Mouse (Mus musculus): ENCODE results near the gene Arrb1.
"Not testable (repeated sequence)": the region's sequence is repeated elsewhere in the genome, so short reads cannot be mapped to it uniquely, and the experiment has no call there.

Gene Arrb1

GRCm38 (mm10) chr7:99534901-99535735 is at the start of gene Arrb1:
Gene Arrb1 (plus strand): TSS chr7:99535466.
- DNase-seq (ENCODE audit: inconsistent age in 2 of 2, low spot score in 1 of 2), result peak; percentile 87 to 94

- peak in 1 of 2 experiments; percentile 40 for DNase-seq (ENCODE audit: inconsistent age in 2 of 2, low spot score in 1 of 2)
These were observed 45.6 kb upstream of the Arrb1 start for GRCm38 (mm10) chr7:99489708-99490107.

GRCm38 (mm10) chr7:99499128-99499527 is 36.1 kb upstream of the Arrb1 start:
- no peak for DNase-seq (ENCODE audit: inconsistent age in 2 of 2, low spot score in 1 of 2)

GRCm38 (mm10) chr7:99500201-99500600 is 35.1 kb upstream of the Arrb1 start:
- peak; percentile 79 to 91 for DNase-seq (ENCODE audit: inconsistent age in 2 of 2, low spot score in 1 of 2)

GRCm38 (mm10) chr7:99500655-99501054 is 34.6 kb upstream of the Arrb1 start:
- DNase-seq (ENCODE audit: inconsistent age in 2 of 2, low spot score in 1 of 2), result no peak

GRCm38 (mm10) chr7:99501148-99501547 is 34.1 kb upstream of the Arrb1 start:
- DNase-seq (ENCODE audit: inconsistent age in 2 of 2, low spot score in 1 of 2), result no peak

- DNase-seq (ENCODE audit: inconsistent age in 2 of 2, low spot score in 1 of 2), result no peak
These were observed 30.7 kb upstream of the Arrb1 start for GRCm38 (mm10) chr7:99504556-99504955.

GRCm38 (mm10) chr7:99508187-99508586 is 27.1 kb upstream of the Arrb1 start:
- DNase-seq (ENCODE audit: inconsistent age in 2 of 2, low spot score in 1 of 2), result not testable (repeated sequence)

GRCm38 (mm10) chr7:99510087-99510501 is 25.2 kb upstream of the Arrb1 start:
- peak; percentile 37 to 72 for DNase-seq (ENCODE audit: inconsistent age in 2 of 2, low spot score in 1 of 2)

- DNase-seq (ENCODE audit: inconsistent age in 2 of 2, low spot score in 1 of 2), result peak; percentile 38 to 40
These were observed 19.0 kb upstream of the Arrb1 start for GRCm38 (mm10) chr7:99516092-99516813.

- peak in 1 of 2 experiments; percentile 25 for DNase-seq (ENCODE audit: inconsistent age in 2 of 2, low spot score in 1 of 2)
These were observed 18.5 kb upstream of the Arrb1 start for GRCm38 (mm10) chr7:99516814-99517157.

GRCm38 (mm10) chr7:99518954-99519644 is 16.2 kb upstream of the Arrb1 start:
- no peak for DNase-seq (ENCODE audit: inconsistent age in 2 of 2, low spot score in 1 of 2)

- DNase-seq (ENCODE audit: inconsistent age in 2 of 2, low spot score in 1 of 2), result no peak
These were observed 12.1 kb upstream of the Arrb1 start for GRCm38 (mm10) chr7:99523121-99523520.

GRCm38 (mm10) chr7:99523837-99524236 is 11.4 kb upstream of the Arrb1 start:
- DNase-seq (ENCODE audit: inconsistent age in 2 of 2, low spot score in 1 of 2), result no peak

- peak in 1 of 2 experiments; percentile 22 for DNase-seq (ENCODE audit: inconsistent age in 2 of 2, low spot score in 1 of 2)
These were observed 6.7 kb upstream of the Arrb1 start for GRCm38 (mm10) chr7:99528547-99528946.

- DNase-seq (ENCODE audit: inconsistent age in 2 of 2, low spot score in 1 of 2), result peak in 1 of 2 experiments; percentile 21
These were observed 5.9 kb upstream of the Arrb1 start for GRCm38 (mm10) chr7:99529410-99529809.

- DNase-seq (ENCODE audit: inconsistent age in 2 of 2, low spot score in 1 of 2), result peak in 1 of 2 experiments; percentile 36
These were observed 3.8 kb upstream of the Arrb1 start for GRCm38 (mm10) chr7:99531408-99531970.

- peak in 1 of 2 experiments; percentile 25 for DNase-seq (ENCODE audit: inconsistent age in 2 of 2, low spot score in 1 of 2)
These were observed 2.7 kb upstream of the Arrb1 start for GRCm38 (mm10) chr7:99532526-99532925.

- DNase-seq (ENCODE audit: inconsistent age in 2 of 2, low spot score in 1 of 2), result peak in 1 of 2 experiments; percentile 26
These were observed 1.7 kb upstream of the Arrb1 start for GRCm38 (mm10) chr7:99533600-99533999.

GRCm38 (mm10) chr7:99534501-99534900 is 765 bp upstream of the Arrb1 start:
- no peak for DNase-seq (ENCODE audit: inconsistent age in 2 of 2, low spot score in 1 of 2)

Measured in adrenal gland, adult (tissue).